Mouse (Mus musculus) cerebral cortex, adult 2 months (tissue): ENCODE results near the gene Slc15a3.

Source experiments
- WGBS: fragments of 180-500 bp; shearing (Covaris S2); methylation state at CpG from one replicate; pipeline ENCODE4 v1.1.7; 2018; 5-methylcytosine and 5-hydroxymethylcytosine counted together

Slc15a3 gene

GRCm38 (mm10) chr19:10839010-10839892, at the start of gene Slc15a3:
Gene Slc15a3 (plus strand): TSS chr19:10839727.
- 82% methylated on average over 15 of the region's 15 CpGs for WGBS

- WGBS, result 77% methylated on average over 9 of the region's 9 CpGs
Measured at GRCm38 (mm10) chr19:10790323-10790722, 49.2 kb upstream of the Slc15a3 start.

DNA sequence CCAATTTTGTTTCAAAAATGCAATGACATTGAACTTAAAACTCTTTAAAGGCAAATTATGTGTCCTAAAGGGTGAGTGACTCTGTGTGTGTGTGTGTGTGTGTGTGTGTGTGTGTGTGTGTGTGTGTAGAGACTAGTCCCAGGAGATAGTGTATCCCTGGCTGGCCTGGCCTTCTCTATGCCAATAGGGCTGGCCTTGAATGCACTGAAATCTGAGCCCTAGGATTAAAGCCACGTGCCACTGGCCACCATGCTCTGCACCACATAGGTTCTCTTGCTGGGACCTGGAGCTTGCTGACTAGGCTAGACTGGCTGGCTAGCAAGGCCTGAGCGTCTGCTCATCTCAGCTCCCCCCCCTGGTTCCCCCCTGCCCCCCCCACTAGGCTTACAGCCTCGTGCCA, 46.5 kb upstream of the Slc15a3 start:
- WGBS, result 68% methylated on average over 3 of the region's 3 CpGs

GRCm38 (mm10) chr19:10794916-10795315, 44.6 kb upstream of the Slc15a3 start:
- WGBS, result 55% methylated on average over 1 of the region's 1 CpGs

DNA sequence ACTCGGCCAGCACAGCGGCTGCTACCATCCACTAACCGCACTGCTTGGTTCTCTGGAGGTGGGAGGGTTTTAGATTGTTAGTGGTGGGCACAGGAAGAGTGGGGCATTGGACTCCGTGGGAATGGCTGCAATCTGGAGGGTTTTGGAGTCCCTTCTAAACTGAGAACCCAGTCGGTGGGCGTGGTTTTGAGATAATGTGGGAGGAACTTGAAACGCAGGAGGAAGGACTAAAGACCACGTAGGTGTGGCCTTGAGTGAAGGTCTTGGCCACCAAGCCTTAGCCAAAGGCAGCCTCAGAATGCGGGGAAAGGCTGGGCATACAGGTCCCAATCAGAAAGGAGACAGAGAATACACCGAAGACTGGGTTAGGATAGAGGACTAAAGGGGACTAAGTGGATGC, 41.0 kb upstream of the Slc15a3 start:
- WGBS, result 63% methylated on average over 10 of the region's 10 CpGs

GRCm38 (mm10) chr19:10799155-10799554, 40.4 kb upstream of the Slc15a3 start:
- 78% methylated on average over 17 of the region's 17 CpGs for WGBS

DNA sequence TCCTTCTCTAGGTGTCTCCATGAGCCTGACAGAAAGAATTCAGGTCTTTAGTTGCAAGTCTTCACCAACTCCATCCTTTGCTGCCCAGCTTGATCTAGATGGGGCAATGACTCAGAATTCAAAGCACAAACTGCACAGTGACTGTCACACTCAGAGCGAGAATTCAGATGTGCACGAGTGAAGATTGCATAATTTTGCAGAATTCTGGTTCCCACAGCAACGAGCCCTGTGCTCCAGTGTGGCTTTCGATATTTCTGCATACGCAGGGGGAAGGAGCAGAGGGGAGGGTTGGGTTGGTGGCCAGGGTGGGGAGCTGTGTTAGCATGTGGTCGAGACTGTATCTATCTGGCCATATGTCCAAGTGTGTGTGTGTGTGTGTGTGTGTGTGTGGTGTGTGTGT, 38.5 kb upstream of the Slc15a3 start:
- 28% methylated on average over 6 of the region's 6 CpGs for WGBS

- 82% methylated on average over 6 of the region's 6 CpGs for WGBS
Measured at GRCm38 (mm10) chr19:10801906-10802305, 37.6 kb upstream of the Slc15a3 start.

DNA sequence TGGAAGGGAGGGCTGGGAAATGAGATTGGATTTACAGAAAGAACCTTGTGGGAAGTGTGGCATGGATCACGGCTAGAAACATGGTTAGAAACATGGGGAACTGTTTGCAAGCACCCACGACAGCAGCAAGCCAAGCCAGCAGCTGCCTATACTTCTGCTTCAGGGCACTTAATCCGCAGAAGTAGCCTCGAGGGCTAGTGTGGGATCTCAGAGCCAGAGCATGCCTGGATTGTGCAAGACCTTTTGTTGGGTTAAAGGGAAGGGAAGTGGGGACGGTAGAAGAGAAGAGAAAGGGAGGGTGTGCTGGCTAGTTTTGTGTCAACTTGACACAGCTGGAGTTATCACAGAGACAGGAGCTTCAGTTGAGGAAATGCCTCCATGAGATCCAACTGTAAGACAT, 35.8 kb upstream of the Slc15a3 start:
- WGBS, result 54% methylated on average over 5 of the region's 5 CpGs

DNA sequence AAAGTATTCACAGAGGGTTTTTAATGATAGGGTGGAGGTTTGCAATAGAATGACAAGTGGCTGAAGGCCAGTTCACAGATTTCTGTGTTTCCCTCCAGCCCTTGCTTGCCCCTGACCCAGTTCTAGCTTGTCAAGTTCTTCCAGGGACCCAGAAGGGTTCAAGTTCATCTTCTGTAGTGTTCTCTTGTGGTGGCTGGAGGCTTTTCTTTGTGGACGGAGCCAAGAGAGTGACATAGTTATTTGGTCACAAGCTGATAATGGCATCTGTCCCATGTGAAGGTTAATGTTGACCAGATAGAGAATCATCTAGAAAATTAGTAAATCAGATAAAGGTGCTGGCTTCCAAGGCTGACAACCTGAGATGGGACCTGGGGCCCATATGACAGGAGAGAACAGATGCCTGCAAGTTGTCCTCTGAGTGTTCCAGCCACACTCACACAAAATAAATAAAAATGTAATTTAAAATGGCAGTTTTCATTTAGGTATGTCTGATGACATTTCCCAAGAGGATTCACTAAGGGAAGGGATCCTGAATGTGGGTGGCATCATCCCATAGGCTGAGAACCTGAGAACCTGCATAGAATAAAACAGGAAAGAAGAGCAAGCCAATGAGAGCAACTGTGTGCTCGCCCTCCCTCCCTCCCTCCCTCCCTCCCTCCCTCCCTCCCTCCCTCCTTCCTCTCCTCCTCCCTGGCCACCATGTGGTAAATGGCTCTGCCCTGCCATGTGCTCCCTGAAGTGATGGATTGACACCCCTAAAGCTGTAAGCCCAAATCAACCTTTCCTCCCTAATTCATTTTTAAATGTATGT, 34.5 kb upstream of the Slc15a3 start:
- 69% methylated on average over 2 of the region's 2 CpGs for WGBS

DNA sequence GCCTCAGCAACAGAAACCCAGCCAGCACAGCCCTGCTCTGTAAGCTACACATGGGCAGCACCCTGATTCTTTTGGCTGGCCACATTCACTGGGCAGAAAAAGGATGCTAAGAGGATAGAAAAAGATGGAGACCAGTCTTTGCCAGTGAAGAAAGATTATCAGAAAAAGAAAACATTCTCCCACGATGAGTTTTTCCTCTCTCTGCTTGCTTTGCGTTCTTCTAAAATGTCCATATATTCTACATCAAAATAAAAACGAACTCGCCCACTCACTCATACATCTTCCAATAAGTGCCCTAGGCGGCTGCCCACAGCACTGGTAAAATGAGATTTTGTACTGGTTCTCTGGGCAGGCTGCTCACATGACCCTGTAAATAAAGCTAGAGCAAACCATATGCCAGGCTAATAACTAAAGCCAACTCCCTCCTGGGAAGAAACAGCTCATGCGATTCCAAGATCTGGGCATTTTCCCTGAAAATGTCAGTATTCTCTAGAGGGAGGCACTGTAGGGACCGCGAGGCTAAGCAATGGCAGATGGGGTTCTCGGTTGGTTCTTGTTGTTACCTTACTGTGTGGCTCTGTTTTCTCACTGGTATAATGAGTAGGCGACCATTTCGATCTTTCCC, 33.8 kb upstream of the Slc15a3 start:
- WGBS, result 63% methylated on average over 11 of the region's 11 CpGs

DNA sequence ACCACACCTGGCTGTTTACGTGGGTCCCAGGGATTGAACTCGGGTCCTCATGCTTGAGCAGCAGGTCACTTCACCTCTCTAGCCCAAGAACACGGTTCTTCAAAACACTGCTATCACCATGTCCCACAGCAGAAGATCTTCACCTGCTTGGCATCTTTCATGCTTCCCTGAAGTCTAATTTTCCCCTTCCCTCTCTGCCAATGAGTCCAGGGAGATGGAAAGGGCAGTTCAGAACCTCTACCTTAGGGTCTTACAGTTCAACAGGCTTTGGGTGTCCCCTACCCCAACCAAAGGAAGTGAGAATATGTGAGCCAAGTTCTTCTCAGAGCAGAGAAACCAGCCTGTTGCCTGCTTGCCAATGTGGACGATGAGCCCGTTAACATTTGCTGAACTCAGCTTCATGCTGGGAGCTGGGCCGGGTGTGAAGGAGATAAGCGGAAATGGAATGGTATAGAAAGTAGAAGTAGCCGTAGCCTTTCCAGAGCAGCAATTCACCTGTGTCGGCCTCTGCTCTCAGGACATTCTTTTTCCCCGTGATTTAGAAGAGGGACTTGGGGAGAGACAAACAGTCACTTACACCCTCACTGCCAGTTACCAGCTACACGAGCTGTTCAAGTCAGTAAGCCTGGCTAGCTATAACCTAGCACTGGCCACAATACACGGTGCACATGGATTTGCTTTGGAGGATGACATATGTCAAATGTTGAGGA, 30.8 kb upstream of the Slc15a3 start:
- 63% methylated on average over 12 of the region's 12 CpGs for WGBS

DNA sequence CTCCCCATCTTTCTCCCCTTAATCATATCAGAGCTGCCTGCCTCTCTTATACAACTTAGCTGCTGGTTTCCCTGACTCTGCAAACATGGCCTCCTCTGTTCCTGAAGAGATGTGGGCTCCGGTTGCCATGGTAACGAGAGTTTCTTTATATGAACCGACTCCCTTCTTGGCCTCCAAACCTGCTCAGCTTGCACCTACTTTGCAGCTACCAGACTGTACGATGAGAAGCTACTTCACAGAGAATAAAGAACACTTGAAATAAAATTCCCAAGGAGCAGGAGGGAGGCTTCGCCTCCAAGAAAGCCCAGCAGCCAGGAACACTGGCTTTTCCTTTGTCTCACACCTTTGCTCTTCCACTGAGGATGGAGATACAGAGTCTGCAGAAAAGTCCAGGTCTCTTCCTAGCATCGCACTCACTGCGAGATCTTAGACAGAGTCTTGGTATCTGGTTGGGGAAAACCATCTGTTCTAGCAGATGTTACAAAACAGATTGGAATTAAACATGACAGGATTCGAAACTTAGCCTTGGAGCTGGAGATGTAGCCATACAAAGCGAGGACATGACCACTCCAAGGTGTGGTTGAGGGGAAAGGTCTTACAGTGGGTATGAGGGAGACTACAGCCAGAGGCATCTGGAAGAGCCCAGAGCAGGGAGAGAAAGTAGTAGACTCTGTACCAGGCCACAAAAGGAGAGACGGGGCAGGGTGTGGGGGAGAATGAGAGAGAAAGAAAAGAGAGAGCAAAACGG, 29.9 kb upstream of the Slc15a3 start:
- WGBS, result 39% methylated on average over 11 of the region's 11 CpGs

DNA sequence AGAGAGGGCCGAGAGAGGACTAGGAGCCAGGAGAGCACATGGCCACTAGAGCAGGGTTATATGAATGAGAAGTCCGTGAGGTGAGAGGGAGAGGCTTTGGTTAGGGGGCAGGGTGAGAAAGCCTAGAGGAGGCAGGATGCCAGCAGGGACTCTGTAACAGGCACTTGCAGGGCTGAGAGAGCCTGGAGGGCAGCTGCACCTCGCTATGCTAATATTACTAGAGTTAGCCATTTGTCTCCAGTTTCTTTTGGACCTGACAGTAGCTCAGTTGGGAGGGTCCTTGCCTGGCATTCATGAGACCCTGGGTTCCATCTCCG, 29.4 kb upstream of the Slc15a3 start:
- 56% methylated on average over 4 of the region's 4 CpGs for WGBS

GRCm38 (mm10) chr19:10811471-10811870, 28.1 kb upstream of the Slc15a3 start:
- WGBS, result 81% methylated on average over 6 of the region's 6 CpGs

GRCm38 (mm10) chr19:10813039-10813438, 26.5 kb upstream of the Slc15a3 start:
- 97% methylated on average over 5 of the region's 5 CpGs for WGBS

DNA sequence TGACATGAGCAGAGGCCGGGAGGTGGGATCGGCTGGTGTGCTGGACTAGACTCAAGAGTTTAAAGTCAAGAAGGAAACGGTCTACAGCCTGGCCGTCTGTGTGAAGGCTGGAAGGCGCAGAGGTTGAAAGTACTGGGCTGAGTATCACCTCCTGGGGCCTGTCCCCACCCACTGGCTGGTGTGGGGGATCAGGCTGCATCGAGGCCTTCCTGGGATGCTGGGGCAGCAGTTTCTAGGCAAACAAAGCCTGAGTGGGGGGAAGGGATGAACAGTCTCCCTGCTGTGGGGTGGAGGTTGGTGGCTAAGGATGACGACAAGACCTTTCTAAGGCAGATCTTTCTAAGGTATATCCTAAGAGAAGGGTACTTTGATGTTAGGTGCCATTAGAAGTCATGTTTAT, 25.6 kb upstream of the Slc15a3 start:
- WGBS, result 68% methylated on average over 7 of the region's 7 CpGs

GRCm38 (mm10) chr19:10815871-10816270, 23.7 kb upstream of the Slc15a3 start:
- 43% methylated on average over 6 of the region's 6 CpGs for WGBS

- WGBS, result 76% methylated on average over 2 of the region's 2 CpGs
Measured at GRCm38 (mm10) chr19:10816462-10816861, 23.1 kb upstream of the Slc15a3 start.

GRCm38 (mm10) chr19:10818217-10818946, 21.1 kb upstream of the Slc15a3 start:
- 29% methylated on average over 17 of the region's 17 CpGs for WGBS
